Mouse (Mus musculus) C2C12 (cell line): ENCODE data around the gene Katnb1. TPM values are rescaled to one million over a fixed set of nuclear protein-coding genes. Genes with fewer than 3 reads are reported as not detected.

Source experiments
- H3K27me3 ChIP-seq: one replicate; pipeline ENCODE4 v1.6.1; 2011; ENCODE audit not compliant: control insufficient read depth, insufficient read depth, insufficient read length
- H3K36me3 ChIP-seq: one replicate; pipeline ENCODE4 v1.6.1; 2011; ENCODE audit not compliant: control insufficient read depth, insufficient read depth
- H3K4me3 ChIP-seq: one replicate; pipeline ENCODE4 v1.5.1; 2011; ENCODE audit warnings: mild to moderate bottlenecking, control low read depth; ENCODE audit not compliant: poor library complexity, insufficient read depth, severe bottlenecking
- H3K79me2 ChIP-seq: one replicate; pipeline ENCODE4 v1.6.1; 2011; ENCODE audit not compliant: control insufficient read depth, insufficient read depth
- H3K79me3 ChIP-seq: one replicate; pipeline ENCODE4 v1.6.1; 2011; ENCODE audit warnings: low read depth, control low read depth
- H3ac ChIP-seq: one replicate; pipeline ENCODE3; 2011; ENCODE audit warnings: low read depth; ENCODE audit not compliant: control insufficient read depth, insufficient read length
- CEBPB ChIP-seq: IDR thresholded peaks from one replicate; pipeline ENCODE4 v1.6.1; 2011; ENCODE audit warnings: low read depth, mild to moderate bottlenecking, control low read depth, moderate library complexity
- CTCF ChIP-seq: IDR thresholded peaks from one replicate; pipeline ENCODE4 v1.5.1; 2011; ENCODE audit not compliant: control insufficient read depth, insufficient read depth, insufficient read length
- FOSL1 ChIP-seq: IDR thresholded peaks from one replicate; pipeline ENCODE4 v1.8.0; 2011; ENCODE audit warnings: mild to moderate bottlenecking, low read length; ENCODE audit not compliant: poor library complexity, insufficient read depth, severe bottlenecking
- MAX ChIP-seq: IDR thresholded peaks from one replicate; pipeline ENCODE4 v1.6.1; 2011; ENCODE audit warnings: mild to moderate bottlenecking, control low read depth
- MYOD1 ChIP-seq: IDR thresholded peaks from one replicate; pipeline ENCODE4 v1.6.1; 2011; ENCODE audit warnings: low read depth; ENCODE audit not compliant: control insufficient read depth, insufficient read length
- MYOG ChIP-seq: IDR thresholded peaks from one replicate; pipeline ENCODE4 v1.6.1; 2011; ENCODE audit not compliant: control insufficient read depth, insufficient read length; ENCODE audit errors: extremely low read depth
- USF1 ChIP-seq: IDR thresholded peaks from one replicate; pipeline ENCODE4 v1.6.1; 2011; ENCODE audit warnings: low read depth, mild to moderate bottlenecking, control low read depth, moderate library complexity
- long read RNA-seq, 2 experiments: library from polyadenylated mRNA; unstranded; transcript quantifications; one replicate each; pipeline ENCODE4 v2.0.0; 2019 to 2020
- polyA plus RNA-seq: library from polyadenylated mRNA; unstranded; fragments of >200 nt; fragmentation: generic; extraction: Trizol; gene quantifications from one replicate; pipeline ENCODE4 v1.2.1, GENCODE M21; 2012; ENCODE audit warnings: missing spikeins

Katnb1 gene
- 23.7 TPM for polyA plus RNA-seq
- long read RNA-seq, experiment 1, transcript Katnb1-201 (20 exons, 3,777 nt) = major isoform, 26 of 46 reads
- long read RNA-seq, experiment 1, partial matches to known transcripts = 15 of 46 reads
- long read RNA-seq, experiment 1, other reads (novel, unspliced or antisense) = 5 of 46 reads
- long read RNA-seq, experiment 2, transcript Katnb1-201 (20 exons, 3,777 nt) = major isoform, 460 of 610 reads
- long read RNA-seq, experiment 2, partial matches to known transcripts = 57 of 610 reads
- long read RNA-seq, experiment 2, other reads (novel, unspliced or antisense) = 93 of 610 reads

DNA sequence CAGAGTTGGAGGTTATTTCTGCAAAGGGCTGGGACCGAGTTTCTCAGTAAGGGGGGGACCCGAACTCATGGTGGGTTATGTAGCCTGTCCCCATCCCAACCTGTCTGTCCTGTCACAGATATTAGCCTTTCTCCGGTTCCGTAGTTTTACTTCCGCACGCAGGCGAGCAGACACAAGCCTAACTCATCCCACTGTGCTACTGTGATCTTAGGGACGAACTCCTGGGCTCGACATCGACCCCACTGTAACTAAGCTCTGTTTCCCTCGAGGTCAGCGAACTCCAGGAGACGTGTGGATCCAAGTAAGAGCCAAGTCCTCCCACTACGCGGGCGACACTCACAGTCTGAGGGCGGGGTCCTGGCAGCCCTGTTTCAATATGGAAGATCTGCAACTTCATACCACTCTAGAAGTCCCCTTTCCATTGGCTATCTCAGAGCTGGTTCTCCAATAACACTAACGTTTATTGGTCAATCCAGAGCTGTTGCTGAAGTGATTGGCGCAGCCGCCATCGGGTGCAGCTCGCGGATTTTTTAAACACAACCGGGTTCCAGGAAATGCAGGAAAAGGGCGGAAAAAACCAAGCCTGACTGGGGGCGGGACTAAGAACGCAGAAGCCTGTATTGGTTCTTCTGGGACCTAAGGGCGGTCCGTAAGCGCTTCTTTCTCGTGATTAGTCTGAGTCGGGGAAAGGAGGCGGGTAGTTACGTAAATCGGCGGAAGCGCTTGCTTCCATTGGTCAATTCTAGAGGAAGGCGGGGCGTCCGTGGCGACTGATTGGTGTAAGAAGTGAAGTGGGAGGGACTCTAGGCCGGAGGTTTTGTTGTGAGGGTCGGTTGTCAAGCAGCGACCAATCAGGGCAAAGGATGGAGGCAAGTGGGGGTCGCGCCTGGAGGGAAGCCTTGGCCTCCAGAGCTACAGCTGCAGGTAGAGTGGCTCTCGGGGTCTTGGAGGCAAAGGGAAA, at the start of gene Katnb1:
Gene Katnb1, plus strand, starts transcription at position 806 of the 961 bp plus-strand sequence.
- Histone ChIP-seq H3ac (peak within 1 kb of the TSS; percentile 90), H3K36me3 (peaks cover 3% of the 10 kb centered on the region), H3K79me3 (no peaks in the 10 kb centered on the region), H3K79me2 (peaks cover 13% of the 10 kb centered on the region), H3K4me3 (peak within 1 kb of the TSS; percentile 92), H3K27me3 (no peaks in the 10 kb centered on the region)
- TF ChIP-seq CEBPB (peak; percentile 5), MYOD1 (no peak)

DNA sequence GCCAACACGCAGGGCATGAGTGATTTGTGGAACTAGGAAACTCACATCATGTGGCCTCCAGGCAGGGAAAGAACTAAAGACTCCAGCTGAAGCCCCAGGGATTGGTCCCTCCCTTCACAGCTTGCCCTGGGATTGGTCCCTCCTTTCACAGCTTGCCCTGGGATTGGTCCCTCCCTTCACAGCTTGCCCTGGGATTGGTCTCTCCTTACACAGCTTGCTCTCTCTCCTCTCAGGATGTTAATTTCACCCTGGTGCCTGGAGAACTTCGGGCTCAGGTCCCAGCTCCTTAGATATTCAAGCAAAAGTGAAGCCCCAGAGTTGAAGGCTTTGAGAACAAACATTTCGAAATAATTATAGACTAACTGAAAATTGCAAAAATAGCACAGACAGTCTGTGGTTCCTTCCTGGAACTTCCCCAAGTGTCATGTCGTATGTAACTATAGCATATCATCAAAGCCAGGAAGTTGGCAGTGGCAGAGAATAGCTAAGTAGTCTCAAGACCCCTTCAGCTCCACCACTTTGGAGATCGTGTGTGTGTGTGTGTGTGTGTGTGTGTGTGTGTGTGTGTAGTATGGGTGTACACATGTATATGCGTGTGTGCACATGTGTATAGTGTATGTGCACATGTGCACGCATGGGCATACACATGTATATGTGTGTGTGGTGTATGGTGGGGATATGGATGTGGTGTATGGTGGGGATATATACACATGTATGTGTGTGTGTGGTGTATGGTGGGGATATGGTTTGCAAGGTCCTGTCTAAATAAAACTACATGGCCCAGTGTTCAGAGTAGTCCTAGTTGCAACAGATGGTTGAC, 43.7 kb upstream of the Katnb1 start:
- Histone ChIP-seq H3K36me3 (peaks cover 3% of the 10 kb centered on the region), H3ac (no peak overlapping the region), H3K4me3 (no peak overlapping the region), H3K79me2 (no peaks in the 10 kb centered on the region), H3K79me3 (no peaks in the 10 kb centered on the region), H3K27me3 (no peaks in the 10 kb centered on the region)
- TF ChIP-seq FOSL1 = no peak

- Histone ChIP-seq H3ac (no peak overlapping the region), H3K79me2 (no peaks in the 10 kb centered on the region), H3K27me3 (no peaks in the 10 kb centered on the region), H3K4me3 (no peak overlapping the region), H3K79me3 (no peaks in the 10 kb centered on the region), H3K36me3 (no peaks in the 10 kb centered on the region)
- TF ChIP-seq MAX (no peak), CTCF (no peak), MYOD1 (no peak), MYOG (no peak), USF1 (no peak), CEBPB (no peak), FOSL1 (no peak)
Measured at GRCm38 (mm10) chr8:95041883-95042784, 38.9 kb upstream of the Katnb1 start.

DNA sequence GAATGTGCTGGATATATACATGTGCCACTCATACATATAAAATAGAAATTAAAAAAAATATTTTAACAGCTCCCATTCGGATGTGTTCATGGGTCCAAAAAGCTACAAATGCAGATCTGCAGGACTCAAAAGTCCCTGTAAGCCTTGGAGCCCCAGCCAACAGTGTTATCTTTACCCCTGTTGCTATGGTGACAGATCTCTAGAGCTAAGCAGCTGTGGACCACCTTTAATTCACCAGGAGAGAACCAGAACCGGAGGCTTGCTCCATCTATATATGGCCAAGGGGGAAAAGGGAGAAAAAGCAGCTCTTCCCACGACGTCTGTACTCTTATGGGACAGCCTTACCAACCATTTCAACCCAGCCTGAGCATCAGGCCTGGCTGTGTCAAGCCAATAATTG, 36.2 kb upstream of the Katnb1 start:
- Histone ChIP-seq H3K36me3 (no peaks in the 10 kb centered on the region), H3K79me3 (no peaks in the 10 kb centered on the region), H3K79me2 (no peaks in the 10 kb centered on the region), H3ac (no peak overlapping the region), H3K4me3 (no peak overlapping the region), H3K27me3 (no peaks in the 10 kb centered on the region)
- TF ChIP-seq CEBPB = no peak
- no peak for TF ChIP-seq MYOD1
- no peak for TF ChIP-seq FOSL1
- TF ChIP-seq USF1 = no peak
- no peak for TF ChIP-seq MAX
- no peak for TF ChIP-seq CTCF
- TF ChIP-seq MYOG = no peak

DNA sequence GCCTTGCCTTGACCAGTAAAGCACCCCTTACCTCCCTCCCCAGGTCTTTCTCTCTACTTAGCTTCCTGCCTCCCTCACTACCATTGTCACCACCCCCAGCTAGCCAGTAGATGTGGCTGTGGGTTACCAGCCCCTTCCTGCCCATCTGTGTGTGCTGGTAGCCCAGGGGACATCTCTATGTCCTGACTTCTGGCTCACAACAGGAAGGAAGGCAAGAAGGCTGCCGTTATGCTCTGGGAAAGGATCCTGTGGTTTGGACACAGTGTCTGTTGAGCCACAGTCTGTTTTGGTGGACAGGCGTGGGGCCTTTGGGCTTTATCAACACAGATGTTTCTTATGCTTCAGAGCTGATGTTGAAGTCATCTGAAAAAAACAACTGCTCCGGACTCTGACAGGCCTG, 34.0 kb upstream of the Katnb1 start:
- no peak overlapping the region for H3ac ChIP-seq
- no peak for TF ChIP-seq MYOG
- TF ChIP-seq CTCF = no peak
- no peak for TF ChIP-seq MYOD1
- TF ChIP-seq MAX = no peak
- TF ChIP-seq FOSL1 = no peak
- TF ChIP-seq CEBPB = no peak
- no peak for TF ChIP-seq USF1
- H3K79me2 ChIP-seq = no peaks in the 10 kb centered on the region
- H3K4me3 ChIP-seq = no peak overlapping the region
- H3K79me3 ChIP-seq = no peaks in the 10 kb centered on the region
- no peaks in the 10 kb centered on the region for H3K27me3 ChIP-seq
- H3K36me3 ChIP-seq = no peaks in the 10 kb centered on the region
